Mouse (Mus musculus): ENCODE data around the gene Actl11.

- TF ChIP-seq POLR2A (IDR thresholded peaks at IDR 0.05; ENCODE audit: borderline replicate concordance, low read depth, low read length) (no peak), CTCF (IDR thresholded peaks at IDR 0.05; ENCODE audit: low read depth, low read length) (no peak)
Observed at GRCm38 (mm10) chr9:107898563-107898962, 29.7 kb upstream of the Actl11 start.
